In genomic region chr5:29198960-29199488, GRCm38 (mm10) we compare ENCODE assay signal across 20 mouse cellular contexts. TPM values are rescaled to one million over a fixed set of nuclear protein-coding genes. Genes with fewer than 3 reads are reported as not detected.
DNase-seq lines count a peak whose midpoint lies in the region; ATAC-seq and TF ChIP-seq lines count a peak whose summit lies in the region.
"Had no signal": no experiment of that assay in that cellular context is flagged by ENCODE, and none has a peak within 500 bp of the region (broad histone marks: within the 10 kb centered on the region; RNA-seq: fewer than 3 reads in every experiment).

No protein-coding gene starts in this region.

- DNase-seq in testis, postnatal 14 days (ENCODE audit: low spot score): no peak
- DNase-seq in R1 (ENCODE audit: low read depth, low spot score): peak; percentile 91
- DNase-seq in gonadal fat pad, adult 2 months (ENCODE audit: low read depth): peak; percentile 73
- no peak for DNase-seq in kidney, postnatal 10 days
- DNase-seq in left cerebral cortex, postnatal 36 days (ENCODE audit: low spot score in 2 of 2): no peak
- DNase-seq: adrenal gland, adult 2 months; adrenal gland, postnatal 25 days; cerebellum, adult 18-20 months; cerebellum, adult 9-11 months; cerebellum, postnatal 36 days; gastrocnemius, postnatal 36 days; heart, adult 18-20 months; kidney, adult 18-20 months had no signal

- no peak for TF ChIP-seq POLR2A in testis, adult 2 months (IDR thresholded peaks at IDR 0.05; ENCODE audit: control insufficient read depth, low read depth, low read length)

- H3K9ac ChIP-seq in neural tube, embryonic 15.5 days (replicated peaks): no peak overlapping the region
- H3K9ac ChIP-seq: forebrain, embryonic 15.5 days; heart, embryonic 15.5 days; hindbrain, embryonic 15.5 days had no signal

- H3K4me3 ChIP-seq in testis, adult 2 months (ENCODE audit: control insufficient read depth, low read depth, low read length): peak overlapping the region; percentile 16; the same call in 1 of the 2 replicates
- no peak overlapping the region for H3K4me3 ChIP-seq in neural tube, embryonic 15.5 days (replicated peaks)
- H3K4me3 ChIP-seq: embryonic facial prominence, embryonic 10.5 days; forebrain, embryonic 15.5 days; heart, embryonic 10.5 days; heart, embryonic 15.5 days; hindbrain, embryonic 15.5 days had no signal

- H3K27me3 ChIP-seq in testis, adult 2 months (ENCODE audit: control insufficient read depth, insufficient read depth, low read length): no peaks in the 10 kb centered on the region
- no peaks in the 10 kb centered on the region for H3K27me3 ChIP-seq in neural tube, embryonic 15.5 days (replicated peaks)
- H3K27me3 ChIP-seq: forebrain, embryonic 15.5 days; heart, embryonic 15.5 days; hindbrain, embryonic 15.5 days had no signal

- no peak for ATAC-seq in neural tube, embryonic 15.5 days (ENCODE audit: low FRiP score)
- ATAC-seq: forebrain, embryonic 15.5 days had no signal

- H3K27ac ChIP-seq in testis, adult 2 months (ENCODE audit: control insufficient read depth, insufficient read depth, low read depth, low read length): no peak overlapping the region
- no peak overlapping the region for H3K27ac ChIP-seq in neural tube, embryonic 15.5 days (replicated peaks)
- H3K27ac ChIP-seq: embryonic facial prominence, embryonic 10.5 days; forebrain, embryonic 15.5 days; heart, embryonic 10.5 days; heart, embryonic 15.5 days; hindbrain, embryonic 15.5 days had no signal

- H3K9me3 ChIP-seq in neural tube, embryonic 15.5 days (replicated peaks): no peaks in the 10 kb centered on the region
- H3K9me3 ChIP-seq: embryonic facial prominence, embryonic 10.5 days; forebrain, embryonic 15.5 days; heart, embryonic 10.5 days; heart, embryonic 15.5 days; hindbrain, embryonic 15.5 days had no signal

- peaks cover 3% of the 10 kb centered on the region for H3K36me3 ChIP-seq in testis, adult 2 months (ENCODE audit: control insufficient read depth, insufficient read depth, low read length)
- H3K36me3 ChIP-seq in neural tube, embryonic 15.5 days: no peaks in the 10 kb centered on the region; the same call in 1 of the 2 replicates
- H3K36me3 ChIP-seq: heart, embryonic 10.5 days; heart, embryonic 15.5 days had no signal

- intact Hi-C loops in left cerebral cortex, postnatal 36 days (cut with DNase I): loop anchor here (5.0 to 10.0 kb wide), 3 partner anchors 344 to 732 kb away; partner anchors contain the start of genes Shh and Ube3c

- no peak overlapping the region for H3K4me2 ChIP-seq in neural tube, embryonic 15.5 days
- H3K4me2 ChIP-seq: forebrain, embryonic 15.5 days; heart, embryonic 15.5 days; hindbrain, embryonic 15.5 days had no signal

- WGBS in neural tube, embryonic 15.5 days: 70% methylated on average over 4 of the region's 4 CpGs

- peaks cover 2% of the 10 kb centered on the region; the same call in 1 of the 2 replicates for H3K4me1 ChIP-seq in testis, adult 2 months (ENCODE audit: control insufficient read depth, insufficient read depth, low read length)
- H3K4me1 ChIP-seq in neural tube, embryonic 15.5 days: peaks cover 13% of the 10 kb centered on the region
- H3K4me1 ChIP-seq: heart, embryonic 10.5 days had no signal

- no peak for TF ChIP-seq CTCF in testis, adult 2 months (IDR thresholded peaks at IDR 0.05; ENCODE audit: control insufficient read depth, insufficient read depth, insufficient replicate concordance, low read depth, low read length)

RNA-seq across cellular contexts. Expression of gene Rnf32, which starts 3.2 kb away (rescaled TPM):
- 202 and 204 TPM in 2 replicates for polyA plus RNA-seq in testis, adult 2 months (2012; rRNA removed)
- polyA plus RNA-seq in gonadal fat pad, adult 2 months (2012; rRNA removed): 1.9 and 2.3 TPM in 2 replicates
- 14.2 and 14.9 TPM in 2 replicates for polyA plus RNA-seq in neural tube, embryonic 15.5 days (2015; fragmentation: Nextera tagmentation; extraction: Ambion mirVana)
- 10 to 100 TPM; 11.8 to 17.0 TPM for total RNA-seq in left cerebral cortex, postnatal 36 days (2021)

Comparison
In these comparisons a context has a peak if more than half of its experiments do, and no peak if none do; other contexts are left out.
1. DNase-seq: peak in R1 (single experiment) and gonadal fat pad, adult 2 months (single experiment); none in testis, postnatal 14 days (single experiment), kidney, postnatal 10 days (single experiment) and left cerebral cortex, postnatal 36 days (0 of 2).
2. RNA of gene Rnf32, which starts 3.2 kb away (polyA plus RNA-seq): 202 to 204 TPM in testis, adult 2 months; 14.2 to 14.9 TPM in neural tube, embryonic 15.5 days and 1.9 to 2.3 TPM in gonadal fat pad, adult 2 months; every median in the first group is over 10 times any median in the second.